Mouse (Mus musculus) G1E (cell line): ENCODE measurements around the gene Sdhb.

Experiments
- CTCF ChIP-seq: IDR thresholded peaks from 2 replicates; pipeline ENCODE4 v1.5.1; 2012; ENCODE audit warnings: low read depth, low read length, inconsistent platforms, mixed read lengths
- GATA2 ChIP-seq: IDR thresholded peaks from 2 replicates; pipeline ENCODE4 v1.6.1; 2012; ENCODE audit warnings: low read depth, low read length, inconsistent platforms, borderline replicate concordance
- TAL1 ChIP-seq: conservative IDR thresholded peaks from 2 replicates; pipeline ENCODE4 v1.6.1; 2012; ENCODE audit warnings: low read depth, low read length, inconsistent platforms, mixed read lengths

DNA sequence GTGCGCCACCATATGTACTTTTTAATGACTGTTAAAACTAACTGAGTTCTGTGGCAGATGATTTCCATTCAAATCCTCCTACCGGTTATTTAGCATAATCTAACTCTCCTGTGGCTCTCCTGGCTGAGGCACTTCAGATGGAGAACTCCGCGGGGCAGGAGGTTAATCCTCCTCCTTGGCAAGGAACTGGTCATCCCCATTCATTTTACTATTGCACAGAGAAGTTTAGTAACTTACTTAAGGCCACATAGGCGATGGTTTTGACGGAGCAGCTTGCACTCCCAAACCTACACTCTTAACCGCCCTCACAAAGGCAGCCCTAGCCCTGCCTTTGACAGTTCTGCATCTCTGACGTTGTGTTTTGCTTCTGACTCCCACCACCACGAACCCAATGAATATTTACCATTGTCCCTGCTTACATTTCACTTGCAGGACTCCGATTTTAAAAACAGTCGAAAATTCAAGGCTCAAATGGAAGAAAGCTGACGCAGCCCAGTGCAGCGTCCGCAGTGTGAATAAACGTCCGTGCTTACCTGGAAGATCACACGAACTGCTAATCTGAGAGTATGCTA lies 3.8 kb upstream of the Sdhb start:
- TF ChIP-seq CTCF (no peak), TAL1 (no peak), GATA2 (no peak)
